Mouse (Mus musculus) adipocyte (in vitro differentiated cells): ENCODE results near the gene Jpt1.
"Not testable (repeated sequence)": the region's sequence is repeated elsewhere in the genome, so short reads cannot be mapped to it uniquely, and the experiment has no call there.

Experiments
- DNase-seq: peaks from one replicate; pipeline ENCODE4 v3.0.0-alpha.2; 2016; ENCODE audit warnings: low spot score

Gene Jpt1

DNA sequence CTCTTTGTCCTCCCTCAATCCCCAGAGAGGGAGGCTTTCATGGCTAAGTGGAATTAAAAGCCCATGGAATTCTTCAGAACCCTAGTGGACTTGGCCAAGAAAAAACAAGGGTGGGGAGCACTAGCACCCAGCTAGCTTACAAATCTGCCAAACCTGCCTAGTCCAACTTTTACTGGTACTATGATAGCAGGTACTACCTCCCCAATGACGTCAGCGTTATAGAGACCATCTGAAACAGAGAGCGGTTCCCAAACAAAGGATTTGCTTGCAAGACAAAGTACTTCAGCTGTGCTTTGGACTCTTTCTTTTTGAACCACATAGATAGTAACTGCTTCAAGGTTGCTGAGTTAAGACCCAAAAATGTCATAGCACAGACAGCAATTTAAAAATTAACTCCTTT is 2.2 kb downstream of the Jpt1 start:
- DNase-seq, result no peak

DNA sequence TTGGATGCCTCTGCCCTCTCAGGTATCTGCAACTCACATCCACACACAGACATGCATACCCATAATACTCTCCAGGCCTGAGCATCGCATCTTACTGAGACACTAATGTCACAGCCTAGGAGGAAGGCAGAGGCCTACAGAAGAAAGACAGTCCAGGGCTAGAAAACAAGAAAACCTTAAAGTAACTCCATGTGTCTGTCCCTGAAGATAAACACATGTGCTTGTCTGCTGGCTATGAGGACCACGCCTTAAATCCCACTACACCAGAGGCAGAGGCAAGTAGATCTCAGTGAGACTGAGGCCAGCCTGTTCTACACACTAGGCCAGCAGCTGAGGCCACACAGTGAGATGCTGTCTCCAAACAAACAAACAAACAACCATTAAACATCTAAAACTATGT is 3.1 kb downstream of the Jpt1 start:
- no peak for DNase-seq

DNA sequence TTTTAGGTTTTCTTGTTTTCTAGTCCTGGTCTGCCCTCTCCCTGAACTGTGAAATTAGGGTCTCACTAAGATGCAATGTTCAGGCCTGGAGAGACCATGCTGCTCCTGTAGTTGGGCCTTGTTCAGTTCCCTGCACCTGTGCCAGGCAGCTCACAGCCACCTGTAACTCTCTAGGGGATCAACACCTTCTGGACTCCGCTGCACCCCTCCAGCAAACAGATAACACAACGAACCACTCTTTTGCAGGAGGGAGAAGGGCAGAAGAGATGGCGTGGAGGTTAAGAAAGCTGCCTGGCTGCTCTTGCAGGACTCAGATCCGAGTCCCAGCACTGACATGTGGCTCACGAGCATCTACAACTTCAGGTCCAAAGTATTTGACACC is 3.7 kb downstream of the Jpt1 start:
- no peak for DNase-seq

DNA sequence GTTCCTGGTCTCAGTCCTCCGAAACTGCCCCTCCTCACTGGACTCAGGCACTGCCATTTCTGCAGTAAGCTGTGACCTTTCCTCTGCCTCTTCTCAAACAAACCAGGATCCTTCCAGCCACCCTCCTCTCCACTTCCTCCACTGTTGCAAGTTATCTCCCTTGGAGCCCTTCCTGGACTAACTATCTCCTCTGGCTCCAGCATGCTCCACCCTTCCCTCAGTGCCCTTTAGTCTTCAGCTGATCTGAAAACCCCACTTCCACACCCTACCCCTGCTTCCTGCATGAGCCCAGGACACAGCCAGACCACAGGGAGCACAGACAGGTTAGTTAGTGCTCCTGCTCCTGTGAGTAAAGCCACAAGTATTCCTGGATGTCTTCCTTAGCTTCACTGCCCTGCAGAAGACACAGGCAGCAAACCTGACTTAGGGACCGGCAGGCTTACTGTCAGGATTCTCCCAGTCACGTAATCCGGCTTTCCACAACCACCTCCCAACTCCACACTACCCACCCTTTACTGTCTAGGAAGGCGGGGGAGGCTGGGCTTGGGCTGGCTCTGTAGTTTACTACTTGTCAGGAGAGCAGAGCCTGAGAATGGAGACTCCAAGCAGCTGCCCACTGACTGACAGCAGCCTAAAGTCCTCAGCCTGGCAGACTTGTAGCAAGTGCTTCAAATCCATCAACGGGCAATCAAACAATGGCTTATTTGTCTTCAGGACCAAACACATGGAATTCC is 4.2 kb downstream of the Jpt1 start:
- peak; percentile 48 for DNase-seq

DNA sequence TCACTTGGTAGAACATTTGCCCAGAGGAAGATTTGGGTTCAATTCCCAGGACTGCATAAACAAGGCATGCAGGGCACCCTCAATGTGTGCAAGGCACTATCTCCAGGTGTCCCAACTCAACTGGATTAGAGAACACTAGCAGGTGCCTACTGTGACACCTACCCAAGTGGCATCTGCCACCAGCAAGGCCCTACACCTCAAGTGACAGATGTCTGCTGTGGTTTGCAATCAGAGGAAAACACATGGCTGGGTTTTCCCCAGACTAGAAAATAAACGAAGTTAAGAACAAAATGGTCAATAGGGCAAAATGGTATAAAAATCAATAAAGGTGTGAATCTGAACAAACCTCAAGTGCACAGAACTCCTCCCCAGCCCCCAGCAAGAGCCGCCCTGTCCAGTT is 6.1 kb downstream of the Jpt1 start:
- no peak for DNase-seq

DNA sequence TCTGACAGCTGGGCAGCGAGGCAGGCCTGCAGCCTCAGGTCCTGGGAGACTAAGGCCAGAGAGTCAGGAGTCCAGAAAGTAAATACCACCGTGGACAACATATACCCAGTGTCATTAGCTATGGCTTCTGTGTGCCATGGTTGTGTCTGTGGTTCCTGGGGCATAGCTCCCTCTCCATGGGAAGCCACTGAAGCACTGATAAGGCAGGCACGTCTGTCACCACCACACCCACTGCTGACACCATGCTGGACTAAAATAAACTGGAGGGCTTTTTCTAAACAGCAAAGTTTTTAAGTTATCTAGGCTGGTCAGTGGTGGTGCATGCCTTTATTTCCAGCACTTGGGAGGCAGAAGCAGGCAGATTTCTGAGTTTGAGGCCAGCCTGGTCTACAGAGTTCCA is 7.6 kb downstream of the Jpt1 start:
- no peak for DNase-seq

DNA sequence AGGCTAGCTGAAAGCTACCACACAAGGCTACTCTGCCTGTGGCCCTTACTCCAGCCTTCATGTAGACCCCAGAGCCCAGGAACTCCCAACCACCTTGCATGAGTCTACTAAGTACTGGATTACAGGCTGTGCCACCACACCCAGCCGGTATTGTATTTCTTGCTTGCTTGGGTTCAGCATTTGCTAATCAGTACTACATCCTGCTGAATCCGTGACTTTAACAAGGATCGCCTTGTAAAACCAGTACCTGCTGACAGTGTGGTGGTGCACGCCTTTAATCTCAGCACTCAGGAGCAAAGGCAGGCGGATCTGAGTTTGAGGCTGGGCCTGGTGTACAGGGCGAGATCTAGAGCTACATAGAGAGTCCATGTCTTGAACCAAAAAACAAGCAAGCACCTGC is 11.6 kb downstream of the Jpt1 start:
- DNase-seq, result no peak

DNA sequence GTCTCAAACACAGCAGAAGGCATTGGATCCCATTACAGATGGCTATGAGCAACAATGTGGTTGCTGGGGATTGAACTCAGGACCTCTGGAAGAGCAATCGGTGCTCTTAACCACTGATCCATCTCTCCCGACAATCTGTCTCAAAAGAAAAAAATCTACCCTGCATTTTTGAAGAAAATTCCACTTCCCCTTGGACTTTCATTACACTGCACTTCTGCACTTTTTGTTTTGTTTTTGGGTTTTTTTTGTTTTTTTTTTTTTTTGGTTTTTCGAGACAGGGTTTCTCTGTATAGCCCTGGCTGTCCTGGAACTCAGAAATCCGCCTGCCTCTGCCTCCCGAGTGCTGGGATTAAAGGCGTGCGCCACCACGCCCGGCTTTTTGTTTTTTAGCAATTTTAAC is 17.6 kb downstream of the Jpt1 start:
- not testable (repeated sequence) for DNase-seq

DNA sequence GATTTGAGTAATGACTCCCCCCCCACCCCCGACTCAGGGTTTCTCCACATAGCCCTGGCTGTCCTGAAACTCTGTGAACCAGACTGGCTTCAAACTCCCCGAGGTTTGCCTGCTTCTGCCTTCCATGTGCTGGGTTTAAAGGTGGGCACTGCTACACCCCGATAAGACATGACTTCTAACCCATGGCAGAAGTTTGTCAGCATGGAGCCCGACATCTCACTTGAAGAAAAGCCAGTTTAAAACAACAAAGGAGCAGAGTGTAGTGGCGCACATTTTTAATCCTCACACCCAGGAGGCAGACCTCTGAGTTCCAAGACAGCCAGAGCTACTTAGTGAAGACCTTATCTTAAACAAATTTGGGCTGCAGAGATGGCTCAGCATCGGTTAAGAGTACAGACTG is 21.8 kb downstream of the Jpt1 start:
- DNase-seq, result no peak

DNA sequence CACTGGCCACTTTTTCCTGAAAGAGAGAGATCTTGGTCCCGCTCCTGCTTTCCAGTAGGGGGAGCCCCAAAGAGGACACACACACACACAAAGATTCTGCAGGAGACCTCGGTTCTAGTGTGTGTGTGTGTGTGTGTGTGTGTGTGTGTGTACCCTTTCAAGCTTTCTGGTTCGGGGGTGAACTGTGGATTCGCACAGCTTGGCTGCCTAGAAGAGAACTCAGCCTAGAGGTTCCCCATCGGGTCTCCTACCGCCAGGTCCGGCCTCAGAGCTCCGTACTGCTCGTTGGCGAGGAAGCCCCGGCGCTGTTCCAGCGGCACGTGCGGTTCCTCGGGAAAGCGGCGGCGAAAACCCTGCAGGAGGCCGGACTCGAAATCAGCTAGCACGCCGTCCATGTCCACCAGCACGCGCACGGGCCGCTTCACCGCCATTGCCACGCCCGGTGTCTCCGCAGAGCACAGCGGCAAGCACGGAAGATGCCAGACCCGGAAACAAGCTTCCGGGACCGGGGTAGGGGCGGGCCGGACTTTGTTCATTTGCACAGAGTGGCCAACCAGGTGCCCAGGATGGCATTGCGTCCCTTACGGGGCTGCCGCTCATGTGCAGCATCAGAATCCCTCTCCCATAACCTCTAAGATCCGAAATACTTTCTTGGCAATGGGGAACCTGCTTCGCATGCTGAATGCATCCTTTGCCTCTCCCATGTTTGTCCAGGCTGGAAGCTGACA is 22.7 kb downstream of the Jpt1 start, which contains the start of gene Nt5c:
TSS of gene Nt5c (minus strand) at position 507 of the 728 bp plus-strand sequence.
- DNase-seq, result peak; percentile 82

DNA sequence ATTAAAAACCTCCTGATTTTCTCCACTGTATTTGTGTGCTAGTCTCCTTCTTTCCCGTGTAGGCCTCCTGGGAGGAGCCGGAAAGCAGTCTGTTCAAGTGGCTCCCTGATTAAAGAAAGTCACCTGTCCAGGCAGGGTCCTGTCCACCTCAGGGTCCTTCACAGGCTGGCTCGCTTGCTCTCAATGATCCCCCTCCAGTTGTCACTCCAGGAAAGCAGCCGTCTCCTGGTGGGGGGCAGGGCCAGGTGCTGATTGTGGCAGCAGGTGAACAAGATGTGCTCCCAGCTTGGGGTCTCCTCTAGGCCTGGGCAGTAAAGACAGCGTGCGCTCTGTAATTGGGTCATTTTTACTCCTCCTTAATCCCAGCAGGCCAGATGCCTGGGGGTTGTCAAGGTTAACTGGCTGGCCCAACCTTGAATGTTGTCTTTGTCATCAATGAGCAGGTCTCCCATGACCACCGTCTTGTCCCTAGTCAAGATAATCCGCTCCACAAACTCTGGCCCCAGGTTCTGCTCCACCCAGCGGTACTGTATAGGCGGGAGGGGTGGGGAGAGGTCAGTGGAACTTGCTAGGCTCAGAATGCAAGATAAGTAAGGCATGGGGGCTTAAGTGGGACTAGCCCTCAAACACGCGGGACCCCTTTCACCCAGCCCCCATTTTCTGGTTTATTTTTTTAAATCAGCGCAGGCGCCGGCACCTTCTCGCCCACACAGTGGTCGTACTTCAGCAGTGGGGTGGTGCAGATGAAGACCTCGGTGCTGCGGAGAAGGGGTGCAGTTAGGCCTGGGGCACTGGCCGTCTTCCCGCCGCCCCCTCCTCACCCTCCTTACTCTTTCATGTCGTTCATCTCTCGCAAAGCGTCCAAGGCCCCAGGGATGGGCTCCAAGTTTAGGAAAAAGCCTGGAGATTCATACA is 23.5 kb downstream of the Jpt1 start:
- no peak for DNase-seq

DNA sequence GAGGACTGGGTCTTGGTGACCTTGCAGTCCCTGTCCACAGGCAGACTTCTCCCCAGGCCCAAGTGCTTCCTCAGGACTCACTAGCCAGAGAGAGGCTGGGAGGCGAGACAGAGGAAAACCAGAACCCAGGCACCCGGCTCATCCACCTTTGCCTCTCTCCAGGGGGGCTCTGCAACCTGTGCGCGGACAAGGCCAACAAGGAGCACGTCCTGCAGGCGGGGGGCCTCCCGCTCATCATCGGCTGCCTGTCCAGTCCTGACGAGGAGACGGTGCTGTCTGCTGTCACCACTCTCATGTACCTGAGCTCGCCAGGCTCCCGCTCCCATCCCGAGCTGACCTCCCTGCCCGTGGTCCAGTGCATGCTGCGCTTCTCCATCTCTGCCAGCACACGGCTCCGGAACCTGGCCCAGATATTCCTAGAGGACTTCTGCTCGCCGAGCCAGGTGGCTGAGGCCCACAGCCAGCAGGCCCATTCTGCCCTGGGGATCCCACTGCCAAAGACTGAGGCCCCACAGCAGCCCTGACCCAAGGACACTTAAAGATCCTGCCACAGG is 25.6 kb downstream of the Jpt1 start:
- DNase-seq, result no peak

DNA sequence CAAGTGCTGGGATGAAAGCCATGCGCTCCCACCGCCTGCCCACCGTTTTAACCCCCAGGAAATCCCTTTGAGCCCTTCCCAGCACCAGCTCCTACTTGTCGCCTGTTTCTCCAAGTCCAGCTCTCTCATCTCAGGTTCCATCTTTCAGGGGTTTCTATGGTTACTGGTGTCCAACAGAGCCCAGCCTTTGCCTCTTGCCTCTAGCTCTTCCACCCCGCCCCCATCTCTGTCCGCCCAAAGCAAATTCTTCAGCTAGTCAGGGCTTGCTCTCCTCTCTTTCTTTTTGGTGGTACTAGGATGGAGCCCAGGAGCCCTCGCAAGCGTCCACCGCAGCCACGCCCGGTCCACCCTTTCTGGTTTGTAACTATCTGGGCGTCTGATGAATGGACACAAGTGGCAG is 29.0 kb downstream of the Jpt1 start:
- DNase-seq, result no peak

DNA sequence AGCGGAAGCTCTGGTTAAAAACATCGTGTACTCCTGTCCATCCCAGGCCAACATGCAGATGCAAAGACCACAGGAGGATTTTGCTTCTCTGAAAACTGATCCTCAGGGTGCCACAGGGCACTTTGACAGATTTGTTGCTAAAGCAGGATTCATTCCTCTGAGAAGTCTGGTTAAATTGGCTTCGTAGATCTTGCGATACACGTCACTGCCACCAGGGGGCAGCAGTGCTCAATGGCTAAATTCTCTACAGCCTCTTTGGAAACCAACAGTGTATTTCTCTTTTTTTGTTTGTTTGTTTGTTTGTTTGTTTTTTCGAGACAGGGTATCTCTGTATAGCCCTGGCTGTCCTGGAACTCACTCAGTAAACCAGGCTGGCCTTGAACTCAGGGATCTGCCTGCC is 30.5 kb downstream of the Jpt1 start:
- DNase-seq, result peak; percentile 90

DNA sequence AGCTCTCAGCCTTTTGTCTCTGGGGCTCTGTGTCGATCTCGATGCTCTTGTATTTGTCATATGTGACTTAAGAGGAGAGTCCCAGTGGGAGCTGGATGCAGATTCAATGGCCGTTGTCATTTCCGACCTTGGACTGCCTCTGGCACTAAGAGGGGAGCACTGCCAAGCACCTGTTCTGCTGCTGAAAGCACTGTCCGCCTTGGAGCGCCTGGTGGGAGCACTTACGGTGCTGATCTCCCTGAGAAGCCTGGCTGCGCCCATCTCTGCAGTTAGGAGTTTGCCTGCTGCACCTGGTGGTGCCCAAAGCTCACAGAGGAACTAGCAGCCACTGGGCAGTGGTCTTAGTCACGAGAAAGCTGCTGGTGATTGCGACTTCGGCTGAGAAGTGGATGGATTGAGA is 30.9 kb downstream of the Jpt1 start:
- DNase-seq, result no peak

DNA sequence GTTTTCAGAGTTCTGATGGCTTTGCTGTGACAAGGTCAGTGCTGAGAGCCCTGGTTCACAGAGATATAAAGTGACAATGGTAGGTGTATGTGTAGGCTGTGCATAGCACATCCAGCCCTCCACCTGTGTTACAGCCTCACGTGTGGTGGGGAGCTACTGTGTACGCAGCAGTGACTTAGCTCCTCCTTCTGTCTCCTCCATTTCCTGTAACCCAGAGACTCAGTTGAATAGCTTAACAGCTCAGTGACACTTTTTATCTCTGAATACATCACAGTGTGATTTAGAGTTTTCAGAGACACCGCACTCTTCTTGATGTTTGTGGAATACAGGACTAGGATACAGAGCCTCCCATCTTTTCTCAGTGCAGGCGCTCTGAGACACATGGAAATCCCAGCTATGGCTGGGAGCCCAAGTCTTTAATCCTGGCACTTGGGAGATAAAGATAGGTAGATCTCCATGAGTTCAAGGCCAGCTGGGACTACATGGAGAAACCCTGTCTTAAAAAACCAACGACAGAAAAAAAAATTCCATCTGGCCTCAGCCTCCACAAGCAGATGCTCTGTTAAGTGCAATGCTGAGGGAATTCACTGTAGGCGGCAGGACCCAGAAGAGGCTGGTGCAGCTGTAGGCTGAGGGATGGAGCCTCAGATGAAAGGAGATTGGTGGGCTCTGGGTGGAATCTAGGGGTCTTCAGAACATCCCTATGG is 32.5 kb downstream of the Jpt1 start:
- DNase-seq, result no peak

DNA sequence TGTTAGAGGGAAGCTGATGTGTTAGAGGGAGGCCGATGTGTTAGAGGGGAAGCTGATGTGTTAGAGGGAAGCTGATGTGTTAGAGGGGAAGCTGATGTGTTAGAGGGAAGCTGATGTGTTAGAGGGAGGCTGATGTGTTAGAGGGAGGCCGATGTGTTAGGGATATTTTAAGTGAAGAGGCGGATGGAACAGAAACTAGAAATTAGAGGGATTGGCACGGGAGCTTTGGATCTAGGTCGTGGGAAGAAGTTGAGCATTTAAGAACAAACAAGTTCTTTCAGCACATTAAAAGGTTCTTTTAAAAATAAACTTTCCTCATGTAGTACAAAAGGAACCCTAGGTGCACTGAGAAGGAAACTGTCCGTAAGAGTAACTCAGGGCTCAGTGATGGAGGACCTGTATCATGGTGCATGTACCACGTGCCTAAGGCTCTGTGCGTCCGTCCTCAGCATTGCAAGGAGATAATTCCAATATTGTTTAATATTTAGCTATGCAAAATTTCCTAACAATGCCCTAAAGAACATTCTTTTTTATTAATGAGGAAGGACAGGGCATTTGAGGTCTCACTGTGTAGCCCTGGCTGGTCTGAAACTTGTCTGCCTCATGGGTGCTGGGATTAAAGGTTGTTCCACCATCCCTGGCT is 35.8 kb downstream of the Jpt1 start:
- no peak for DNase-seq

DNA sequence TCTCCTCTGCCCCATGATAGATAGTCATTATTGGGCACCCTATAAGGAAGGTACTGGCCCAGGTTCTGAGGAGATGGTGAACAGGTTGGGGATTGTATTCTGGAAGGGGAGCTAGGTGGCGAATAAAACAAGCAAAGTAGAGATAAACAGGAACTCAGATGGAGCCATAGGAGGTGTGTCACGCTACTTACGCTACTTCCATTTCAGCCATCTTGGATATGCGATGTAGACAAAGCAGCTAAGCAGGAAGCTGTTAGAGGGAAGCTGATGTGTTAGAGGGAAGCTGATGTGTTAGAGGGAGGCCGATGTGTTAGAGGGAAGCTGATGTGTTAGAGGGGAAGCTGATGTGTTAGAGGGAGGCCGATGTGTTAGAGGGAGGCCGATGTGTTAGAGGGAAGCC is 36.8 kb downstream of the Jpt1 start:
- not testable (repeated sequence) for DNase-seq

DNA sequence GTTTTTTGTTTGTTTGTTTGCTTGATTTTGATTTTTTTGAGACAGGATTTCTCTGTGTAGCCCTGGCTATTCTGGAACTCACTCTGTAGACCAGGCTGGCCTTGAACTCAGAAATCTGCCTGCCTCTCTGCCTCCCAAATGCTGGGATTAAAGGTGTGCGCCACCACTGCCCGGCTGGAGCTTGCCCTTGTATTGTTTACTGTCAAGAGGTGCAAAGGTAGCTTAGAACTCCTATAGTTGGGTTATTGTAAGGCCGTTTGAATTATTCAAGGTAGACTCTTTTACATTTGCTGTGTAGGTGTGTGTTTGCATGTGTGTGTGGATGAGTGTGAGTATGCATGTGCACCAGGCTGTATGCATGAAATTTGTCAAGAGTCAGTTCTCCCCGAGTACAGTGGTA is 37.6 kb downstream of the Jpt1 start:
- DNase-seq, result not testable (repeated sequence)

DNA sequence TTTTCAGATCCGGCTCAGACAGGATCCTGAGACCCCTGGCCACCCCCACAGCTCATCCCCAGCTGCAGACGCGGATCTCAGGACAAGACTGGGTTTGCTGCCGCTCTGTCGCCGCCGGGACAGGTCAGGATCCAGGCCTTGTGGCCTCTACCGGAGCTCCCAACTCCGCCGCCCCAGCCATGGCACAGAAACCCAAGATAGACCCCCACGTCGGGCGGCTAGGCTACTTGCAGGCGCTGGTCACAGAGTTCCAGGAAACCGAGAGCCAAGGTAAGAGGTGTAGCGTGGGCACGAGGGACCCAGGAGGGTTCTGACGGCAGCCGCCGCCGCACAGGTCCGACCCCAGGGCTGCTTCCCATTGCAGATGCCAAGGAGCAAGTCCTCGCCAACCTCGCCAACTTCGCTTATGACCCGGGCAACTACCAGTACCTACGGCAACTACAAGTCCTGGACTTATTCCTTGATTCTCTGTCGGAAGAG is 38.4 kb downstream of the Jpt1 start:
- DNase-seq, result no peak
